Mouse (Mus musculus) CD4-positive, CD25-positive, alpha-beta regulatory T cell (primary cell): ENCODE measurements around the gene Ccar1. TPM values are rescaled to one million over a fixed set of nuclear protein-coding genes. Genes with fewer than 3 reads are reported as not detected.

Experiments used
- polyA plus RNA-seq: library from polyadenylated mRNA; unstranded; fragments of 100-300 nt; shearing (Covaris generic); gene quantifications from one replicate; pipeline ENCODE4 v1.2.1, GENCODE M21; 2017

The Ccar1 gene
- 126 TPM for polyA plus RNA-seq

GRCm38 (mm10) chr10:62792177-62793090, at the start of gene Ccar1:
Ccar1 (minus strand) TSS chr10:62792286.

GRCm38 (mm10) chr10:62725771-62726687, 66.1 kb downstream of the Ccar1 start, which contains the start of gene Stox1:
Stox1 (minus strand) TSS chr10:62726128.

Other genes starting within 250 kb of the Ccar1 start
- gene Kif1bp, start 213.8 kb downstream of the Ccar1 start, polyA plus RNA-seq, result 33.5 TPM
- gene Ddx21, start 190.0 kb downstream of the Ccar1 start, polyA plus RNA-seq, result 40.4 TPM
- gene Ddx50, start 141.1 kb downstream of the Ccar1 start, polyA plus RNA-seq, result 150 TPM
- 1.3 TPM for gene Stox1, start 66.2 kb downstream of the Ccar1 start, polyA plus RNA-seq
- 11.4 TPM for gene Tet1, start 116.7 kb upstream of the Ccar1 start, polyA plus RNA-seq
- 15.9 TPM for gene Slc25a16, start 128.3 kb upstream of the Ccar1 start, polyA plus RNA-seq
- 2.7 TPM for gene Dna2, start 154.7 kb upstream of the Ccar1 start, polyA plus RNA-seq
- gene Rufy2, start 187.9 kb upstream of the Ccar1 start, polyA plus RNA-seq, result 54.1 TPM
- 72.5 TPM for gene Hnrnph3, start 231.9 kb upstream of the Ccar1 start, polyA plus RNA-seq
- 0.32 TPM for gene Pbld2, start 232.0 kb upstream of the Ccar1 start, polyA plus RNA-seq